Mouse (Mus musculus) heart, postnatal 0 days (tissue): ENCODE measurements at regions not wholly inside any gene's neighbourhood (a gene's known extent, or its start where the extent isn't known, plus 50 kb on each side); places are given as distances from the start of the nearest gene placed in this dataset.

Source experiments
- ATAC-seq: fragments of 200-750 bp; cut with Nextera tagmentation; 2 replicates; pipeline ENCODE4 v1.8.0; 2017; ENCODE audit warnings: low read depth, moderate number of reproducible peaks, moderate library complexity; ENCODE audit not compliant: insufficient read depth
- DNase-seq: peaks from one replicate; pipeline ENCODE4 v3.0.0-alpha.2; 2016; ENCODE audit warnings: low spot score
- H3K27ac ChIP-seq: fragments of 300-500 bp; sonication (generic); 2 replicates; pipeline ENCODE4 v1.5.1; 2014; ENCODE audit warnings: low read depth, mild to moderate bottlenecking
- H3K27me3 ChIP-seq: fragments of 300-500 bp; sonication (generic); 2 replicates; pipeline ENCODE4 v1.6.1; 2014; ENCODE audit warnings: low read length, mixed read lengths; ENCODE audit not compliant: control insufficient read depth, insufficient read depth
- H3K36me3 ChIP-seq: fragments of 300-500 bp; sonication (generic); replicated peaks from 2 replicates; pipeline ENCODE4 v1.6.1; 2014; ENCODE audit warnings: low read length, mixed read lengths; ENCODE audit not compliant: control insufficient read depth, insufficient read depth
- H3K4me1 ChIP-seq: fragments of 300-500 bp; sonication (generic); 2 replicates; pipeline ENCODE4 v1.6.1; 2014; ENCODE audit warnings: antibody characterized with exemption; ENCODE audit not compliant: control insufficient read depth, insufficient read depth
- H3K4me2 ChIP-seq: fragments of 300-500 bp; sonication (generic); 2 replicates; pipeline ENCODE4 v1.6.1; 2014; ENCODE audit warnings: low read depth, mild to moderate bottlenecking, low read length, moderate library complexity
- H3K4me3 ChIP-seq: fragments of 300-500 bp; sonication (generic); 2 replicates; pipeline ENCODE4 v1.5.1; 2014; ENCODE audit warnings: low read depth, low read length
- H3K9ac ChIP-seq: fragments of 300-500 bp; sonication (generic); replicated peaks from 2 replicates; pipeline ENCODE4 v1.6.1; 2014; ENCODE audit warnings: low read depth, low read length, mixed read lengths
- H3K9me3 ChIP-seq: fragments of 300-500 bp; sonication (generic); replicated peaks from 2 replicates; pipeline ENCODE4 v1.6.1; 2016; ENCODE audit warnings: low read length; ENCODE audit not compliant: control insufficient read depth
- CTCF ChIP-seq: IDR thresholded peaks from 2 replicates; pipeline ENCODE4 v1.5.1; 2016; ENCODE audit warnings: antibody characterized with exemption, control low read depth, low read depth
- EP300 ChIP-seq: IDR thresholded peaks from 2 replicates; pipeline ENCODE4 v1.6.1; 2016; ENCODE audit warnings: antibody characterized with exemption, low read depth
- WGBS: fragments of 180-500 bp; shearing (Covaris S2); extraction: QIAGEN DNeasy Blood & Tissue Kit; methylation state at CpG from one replicate; pipeline ENCODE4 v1.1.7; 2014; 5-methylcytosine and 5-hydroxymethylcytosine counted together

DNA sequence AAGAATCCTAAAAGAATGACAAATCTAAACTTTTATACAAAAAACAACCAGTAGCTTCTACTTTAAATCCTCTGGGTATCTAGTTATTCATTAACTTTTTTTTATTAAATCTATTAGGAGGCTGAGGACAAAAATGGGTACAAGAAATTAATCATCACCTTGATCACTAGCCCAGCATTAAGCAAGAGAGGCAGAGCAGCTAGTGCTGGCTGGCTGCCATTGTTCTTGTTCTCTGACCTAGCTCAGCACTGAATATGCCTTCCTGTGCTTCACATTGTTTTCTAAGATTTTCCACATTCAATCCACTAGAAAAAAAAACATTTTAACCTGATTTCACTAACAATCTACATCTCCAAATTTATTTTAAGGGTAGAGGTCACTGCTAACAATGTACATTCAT is 325.6 kb upstream of the Arhgap42 start:
- DNase-seq = no peak

DNA sequence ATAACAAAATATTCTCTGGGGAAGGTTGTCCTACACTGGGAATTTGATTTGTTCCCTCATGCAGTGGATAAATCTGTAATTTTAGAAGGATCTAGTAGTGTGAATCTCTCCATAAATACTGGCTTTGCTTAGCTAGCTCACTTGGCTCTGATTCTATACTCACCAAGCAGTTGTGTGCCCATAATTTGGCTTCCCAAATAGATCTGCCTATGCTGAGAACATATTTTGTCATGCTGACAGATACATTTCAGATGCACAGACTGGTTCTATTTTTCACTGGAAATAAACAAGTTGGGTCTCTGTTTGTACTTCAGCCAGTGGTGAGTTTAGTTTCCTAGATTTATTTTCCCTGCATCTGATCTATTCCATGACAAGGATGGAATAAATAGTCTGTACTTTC is 309.8 kb upstream of the Arhgap42 start:
- no peak overlapping the region for H3K4me3 ChIP-seq
- H3K9ac ChIP-seq = no peak overlapping the region
- no peaks in the 10 kb centered on the region for H3K36me3 ChIP-seq
- no peaks in the 10 kb centered on the region for H3K9me3 ChIP-seq
- no peaks in the 10 kb centered on the region for H3K4me1 ChIP-seq
- no peak for TF ChIP-seq EP300
- TF ChIP-seq CTCF = no peak
- no peak overlapping the region for H3K4me2 ChIP-seq
- no peak for ATAC-seq
- no peaks in the 10 kb centered on the region for H3K27me3 ChIP-seq
- DNase-seq = no peak
- no peak overlapping the region for H3K27ac ChIP-seq

More for the DNA sequence above, 325.6 kb upstream of the Arhgap42 start:
- no peaks in the 10 kb centered on the region for H3K27me3 ChIP-seq
- no peak overlapping the region for H3K4me2 ChIP-seq
- no peak overlapping the region for H3K9ac ChIP-seq
- no peak overlapping the region for H3K4me3 ChIP-seq
- H3K4me1 ChIP-seq = no peaks in the 10 kb centered on the region
- TF ChIP-seq EP300 (no peak), CTCF (no peak)
- no peak for ATAC-seq
- H3K27ac ChIP-seq = no peak overlapping the region
- H3K36me3 ChIP-seq = no peaks in the 10 kb centered on the region
- H3K9me3 ChIP-seq = no peaks in the 10 kb centered on the region

DNA sequence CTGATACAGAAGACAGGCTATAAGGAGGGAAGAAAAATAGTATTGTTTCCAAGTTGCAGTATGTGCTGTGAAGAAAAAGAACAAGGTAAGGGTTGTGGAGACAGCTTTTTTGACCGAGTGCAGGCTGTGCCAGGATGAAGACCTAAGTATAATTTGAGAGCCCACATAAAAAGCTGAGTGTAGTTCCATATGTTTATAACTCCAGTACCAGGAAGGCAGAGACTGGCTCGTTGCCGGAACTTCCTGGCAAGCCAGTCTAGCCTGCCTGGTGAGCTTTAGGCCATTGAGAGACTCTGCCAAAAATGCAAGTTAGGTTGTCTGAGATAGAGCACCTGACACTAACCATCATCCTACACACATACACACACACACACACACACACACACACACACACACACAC is 308.7 kb upstream of the Arhgap42 start:
- Histone ChIP-seq H3K4me3 (no peak overlapping the region), H3K27ac (no peak overlapping the region), H3K36me3 (no peaks in the 10 kb centered on the region), H3K4me1 (no peaks in the 10 kb centered on the region), H3K4me2 (no peak overlapping the region), H3K9ac (no peak overlapping the region), H3K27me3 (no peaks in the 10 kb centered on the region), H3K9me3 (no peaks in the 10 kb centered on the region)
- DNase-seq (no peak), ATAC-seq (no peak)
- WGBS = 56% methylated on average over 3 of the region's 3 CpGs
- TF ChIP-seq EP300 = no peak
- TF ChIP-seq CTCF = no peak

DNA sequence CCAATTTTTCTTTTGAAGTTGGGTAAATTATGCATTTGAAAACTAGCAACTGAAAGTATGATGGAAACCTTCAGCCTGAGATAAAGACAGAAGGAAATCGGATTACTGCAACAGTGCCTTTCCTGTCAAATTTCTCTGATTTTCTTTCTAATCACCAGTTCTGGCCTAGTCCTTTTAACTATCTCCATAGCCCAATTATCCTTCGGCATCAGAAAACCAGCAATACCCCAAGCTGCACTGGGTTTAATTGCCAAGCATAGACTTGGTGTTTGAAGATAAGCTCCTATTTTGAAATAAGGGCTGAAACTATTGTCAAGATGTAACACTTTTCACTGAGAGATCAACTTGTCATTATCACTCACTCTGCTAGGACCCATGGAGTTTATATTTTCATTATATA is 308.2 kb upstream of the Arhgap42 start:
- ATAC-seq (no peak), DNase-seq (no peak)
- Histone ChIP-seq H3K4me1 (no peaks in the 10 kb centered on the region), H3K36me3 (no peaks in the 10 kb centered on the region), H3K9ac (no peak overlapping the region), H3K27ac (no peak overlapping the region), H3K4me2 (no peak overlapping the region), H3K27me3 (no peaks in the 10 kb centered on the region), H3K9me3 (no peaks in the 10 kb centered on the region), H3K4me3 (no peak overlapping the region)
- TF ChIP-seq EP300 (no peak), CTCF (no peak)
- WGBS = 69% methylated on average over 2 of the region's 2 CpGs

DNA sequence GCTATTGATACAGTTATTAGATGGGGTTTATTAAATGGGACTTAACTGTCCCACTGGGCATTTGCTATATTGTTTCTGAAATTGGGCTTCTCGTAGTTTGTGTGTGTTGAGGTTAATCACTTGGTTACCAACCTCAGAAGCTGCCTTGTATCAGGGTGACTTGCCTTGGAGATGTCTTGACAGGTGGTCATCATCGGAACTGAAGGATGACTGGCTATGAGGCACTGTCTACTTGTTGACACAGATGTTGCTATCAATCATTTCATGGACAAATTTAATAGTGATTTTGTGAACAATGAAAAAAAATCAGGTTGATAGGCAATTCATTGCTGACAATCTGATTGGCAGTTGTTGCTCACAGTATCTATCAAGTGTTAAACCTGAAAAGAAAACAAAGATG is 261.4 kb upstream of the Arhgap42 start:
- Histone ChIP-seq H3K27me3 (no peaks in the 10 kb centered on the region), H3K4me2 (no peak overlapping the region), H3K27ac (no peak overlapping the region), H3K9me3 (no peaks in the 10 kb centered on the region), H3K36me3 (no peaks in the 10 kb centered on the region), H3K4me3 (no peak overlapping the region), H3K9ac (no peak overlapping the region), H3K4me1 (no peaks in the 10 kb centered on the region)
- no peak for TF ChIP-seq CTCF
- TF ChIP-seq EP300 = no peak
- ATAC-seq = no peak
- DNase-seq = no peak
- 74% methylated on average over 2 of the region's 2 CpGs for WGBS

DNA sequence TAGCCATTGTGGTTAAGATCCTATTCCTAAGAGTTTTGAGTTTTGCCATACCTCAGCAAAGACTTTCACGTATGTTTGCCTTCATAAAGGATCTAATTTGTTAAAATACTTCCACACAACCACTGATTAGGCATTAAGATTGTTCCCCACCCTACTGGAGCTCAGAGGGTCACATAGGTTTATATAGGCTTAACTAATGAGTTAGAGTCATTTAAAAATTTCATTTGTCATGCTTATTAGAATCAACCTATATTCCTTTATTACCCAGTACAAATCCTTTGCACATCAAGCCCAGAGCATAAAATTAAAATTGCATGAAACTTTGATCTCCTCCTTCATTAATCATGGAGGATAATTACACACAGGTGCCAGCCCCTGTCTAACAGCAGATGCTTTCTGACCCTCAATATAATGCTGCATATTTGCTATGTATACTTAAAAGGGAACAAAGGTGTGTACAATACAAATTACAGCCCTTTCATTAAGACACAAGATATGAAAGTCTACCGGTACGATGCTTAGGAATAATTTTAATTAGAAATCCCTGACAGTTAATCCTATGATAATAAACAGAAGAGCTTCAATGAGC is 254.8 kb upstream of the Arhgap42 start:
- H3K27me3 ChIP-seq = 0 out of 2 replicates have a peak, but pooled peaks cover 5% of the 10 kb centered on the region
- no peak overlapping the region for H3K27ac ChIP-seq
- no peaks in the 10 kb centered on the region for H3K9me3 ChIP-seq
- WGBS = 77% methylated on average over 3 of the region's 3 CpGs
- H3K4me2 ChIP-seq = no peak overlapping the region
- ATAC-seq (no peak), DNase-seq (no peak)
- H3K9ac ChIP-seq = no peak overlapping the region
- no peaks in the 10 kb centered on the region for H3K4me1 ChIP-seq
- H3K36me3 ChIP-seq = no peaks in the 10 kb centered on the region
- no peak for TF ChIP-seq EP300
- no peak for TF ChIP-seq CTCF
- no peak overlapping the region for H3K4me3 ChIP-seq
